Mouse (Mus musculus) thymus, adult 2 months (tissue): ENCODE results near the gene Cdh13.

Experiments
- CTCF ChIP-seq: fragments of 200-500 bp; IDR thresholded peaks from 2 replicates; pipeline ENCODE4 v1.5.1; 2012; ENCODE audit warnings: mild to moderate bottlenecking, control low read depth, low read length, moderate library complexity, borderline replicate concordance; ENCODE audit not compliant: control insufficient read depth, poor library complexity, insufficient read depth; ENCODE audit errors: extremely low read depth
- POLR2A ChIP-seq: fragments of 200-500 bp; IDR thresholded peaks from 2 replicates; pipeline ENCODE4 v1.6.1; 2012; ENCODE audit warnings: mild to moderate bottlenecking, low read length, control low read depth, moderate library complexity; ENCODE audit not compliant: control insufficient read depth, poor library complexity, insufficient read depth; ENCODE audit errors: extremely low read depth

- TF ChIP-seq POLR2A (no peak), CTCF (no peak)
Observed at GRCm38 (mm10) chr8:118983724-118984123, 700.2 kb downstream of the Cdh13 start.
